Comparison of ENCODE assay signal across 9 mouse cellular contexts in genomic region chr10:98742822-98743605, GRCm38 (mm10).
DNase-seq lines count a peak whose midpoint lies in the region; ATAC-seq lines count a peak whose summit lies in the region.
"Had no signal": no experiment of that assay in that cellular context is flagged by ENCODE, and none has a peak within 500 bp of the region (broad histone marks: within the 10 kb centered on the region; RNA-seq: fewer than 3 reads in every experiment).

No protein-coding gene starts in this region.

- no peaks in the 10 kb centered on the region for H3K9me3 ChIP-seq in heart, embryonic 12.5 days (replicated peaks)
- H3K9me3 ChIP-seq in midbrain, embryonic 13.5 days: no peaks in the 10 kb centered on the region

- intact Hi-C loops in heart, postnatal 25 days (cut with DNase I): no loop called here
- intact Hi-C loops in left cerebral cortex, postnatal 14 days (cut with DNase I): loop anchor here (10.0 kb wide), 2 partner anchors 118 to 172 kb away; partner anchors contain the start of gene Atp2b1

- no peak overlapping the region for H3K9ac ChIP-seq in heart, embryonic 12.5 days
- H3K9ac ChIP-seq in midbrain, embryonic 13.5 days (replicated peaks): no peak overlapping the region

- 55% methylated on average over 16 of the region's 16 CpGs for WGBS in heart, embryonic 12.5 days
- 86% methylated on average over 16 of the region's 16 CpGs for WGBS in midbrain, embryonic 13.5 days

- no peaks in the 10 kb centered on the region for H3K36me3 ChIP-seq in heart, embryonic 12.5 days
- no peaks in the 10 kb centered on the region for H3K36me3 ChIP-seq in midbrain, embryonic 13.5 days

- H3K4me1 ChIP-seq in heart, embryonic 12.5 days (replicated peaks): peaks cover 5% of the 10 kb centered on the region
- H3K4me1 ChIP-seq in midbrain, embryonic 13.5 days (replicated peaks): no peaks in the 10 kb centered on the region

- H3K27ac ChIP-seq in heart, embryonic 12.5 days (ENCODE audit: poor library complexity, severe bottlenecking): no peak overlapping the region
- no peak overlapping the region for H3K27ac ChIP-seq in midbrain, embryonic 13.5 days

- H3K27me3 ChIP-seq in heart, embryonic 12.5 days (replicated peaks): no peaks in the 10 kb centered on the region
- no peaks in the 10 kb centered on the region for H3K27me3 ChIP-seq in midbrain, embryonic 13.5 days

- DNase-seq in heart, postnatal 25 days (ENCODE audit: low spot score): no peak
- DNase-seq in adrenal gland, adult 2 months: peak; percentile 60
- peak; percentile 49 to 84 for DNase-seq in cerebellum, postnatal 4 days (ENCODE audit: low spot score in 2 of 2)
- peak; percentile 54 to 70 for DNase-seq in left cerebral cortex, postnatal 14 days (ENCODE audit: low spot score in 2 of 2)
- no peak for DNase-seq in spleen, postnatal 14 days (ENCODE audit: low spot score in 2 of 2)
- DNase-seq in lung, postnatal 36 days: no peak
- DNase-seq: heart, adult 11 months had no signal

- ATAC-seq in heart, embryonic 12.5 days (ENCODE audit: insufficient number of reproducible peaks, low FRiP score): no peak
- no peak for ATAC-seq in midbrain, embryonic 13.5 days

- no peak overlapping the region for H3K4me3 ChIP-seq in heart, embryonic 12.5 days
- H3K4me3 ChIP-seq in midbrain, embryonic 13.5 days (replicated peaks): no peak overlapping the region

- peak overlapping the region; percentile 11; the same call in 1 of the 2 replicates for H3K4me2 ChIP-seq in heart, embryonic 12.5 days
- H3K4me2 ChIP-seq in midbrain, embryonic 13.5 days (replicated peaks): no peak overlapping the region

Comparison
In these comparisons a context has a peak if more than half of its experiments do, and no peak if none do; other contexts are left out.
1. DNase-seq: peak in adrenal gland, adult 2 months (single experiment), cerebellum, postnatal 4 days (2 of 2) and left cerebral cortex, postnatal 14 days (2 of 2); none in heart, postnatal 25 days (single experiment), spleen, postnatal 14 days (0 of 2) and lung, postnatal 36 days (single experiment).